Mouse (Mus musculus) midbrain, embryonic 16.5 days (tissue): ENCODE results near the gene Jak1. TPM values are rescaled to one million over a fixed set of nuclear protein-coding genes. Genes with fewer than 3 reads are reported as not detected.

Source experiments
- ATAC-seq: fragments of 200-750 bp; cut with Nextera tagmentation; 2 replicates; pipeline ENCODE4 v1.8.0; 2017; ENCODE audit warnings: moderate TSS enrichment
- H3K27ac ChIP-seq: fragments of 300-500 bp; sonication (generic); 2 replicates; pipeline ENCODE4 v1.5.1; 2014; ENCODE audit warnings: mild to moderate bottlenecking, low read length, mixed read lengths
- H3K27me3 ChIP-seq: fragments of 300-500 bp; sonication (generic); 2 replicates; pipeline ENCODE4 v1.6.1; 2014; ENCODE audit warnings: low read depth, low read length, mixed read lengths; ENCODE audit not compliant: control insufficient read depth, insufficient read depth
- H3K36me3 ChIP-seq: fragments of 300-500 bp; sonication (generic); 2 replicates; pipeline ENCODE4 v1.6.1; 2014; ENCODE audit warnings: mild to moderate bottlenecking, low read length, moderate library complexity, mixed read lengths; ENCODE audit not compliant: control insufficient read depth, insufficient read depth
- H3K4me1 ChIP-seq: fragments of 300-500 bp; sonication (generic); 2 replicates; pipeline ENCODE4 v1.6.1; 2014; ENCODE audit warnings: mild to moderate bottlenecking, low read length, mixed read lengths; ENCODE audit not compliant: control insufficient read depth, insufficient read depth
- H3K4me2 ChIP-seq: fragments of 300-500 bp; sonication (generic); 2 replicates; pipeline ENCODE4 v1.6.1; 2014; ENCODE audit warnings: mild to moderate bottlenecking, low read length, mixed read lengths
- H3K4me3 ChIP-seq: fragments of 300-500 bp; sonication (generic); 2 replicates; pipeline ENCODE4 v1.5.1; 2014; ENCODE audit warnings: low read depth, mild to moderate bottlenecking, low read length, moderate library complexity, mixed read lengths
- H3K9ac ChIP-seq: fragments of 300-500 bp; sonication (generic); 2 replicates; pipeline ENCODE4 v1.6.1; 2014; ENCODE audit warnings: low read depth, low read length, mixed read lengths
- H3K9me3 ChIP-seq: fragments of 300-500 bp; sonication (generic); replicated peaks from 2 replicates; pipeline ENCODE4 v1.6.1; 2014; ENCODE audit warnings: mild to moderate bottlenecking, low read length, mixed read lengths; ENCODE audit not compliant: control insufficient read depth, poor library complexity, severe bottlenecking
- WGBS: fragments of 180-500 bp; shearing (Covaris S2); extraction: QIAGEN DNeasy Blood & Tissue Kit; methylation state at CpG from one replicate; pipeline ENCODE4 v1.1.7; 2014; 5-methylcytosine and 5-hydroxymethylcytosine counted together
- polyA plus RNA-seq: library from polyadenylated mRNA; unstranded; fragments of >200 nt; fragmentation: Nextera tagmentation; extraction: Ambion mirVana; gene quantifications from 2 replicates; pipeline ENCODE4 v1.2.1, GENCODE M21; 2015

Jak1 gene
- polyA plus RNA-seq, 1 experiment from 2014 or later = 85.3 TPM

GRCm38 (mm10) chr4:101236797-101237196, 28.3 kb downstream of the Jak1 start:
- H3K27ac ChIP-seq = no peak overlapping the region
- no peak overlapping the region for H3K9ac ChIP-seq
- no peaks in the 10 kb centered on the region for H3K27me3 ChIP-seq
- no peak for ATAC-seq
- H3K36me3 ChIP-seq = no peaks in the 10 kb centered on the region
- H3K9me3 ChIP-seq = no peaks in the 10 kb centered on the region
- H3K4me3 ChIP-seq = no peak overlapping the region
- no peaks in the 10 kb centered on the region for H3K4me1 ChIP-seq
- 91% methylated on average over 6 of the region's 6 CpGs for WGBS
- no peak overlapping the region for H3K4me2 ChIP-seq

- no peak overlapping the region for H3K4me2 ChIP-seq
- no peak for ATAC-seq
- no peak overlapping the region for H3K27ac ChIP-seq
- WGBS = 85% methylated on average over 1 of the region's 1 CpGs
- H3K27me3 ChIP-seq = no peaks in the 10 kb centered on the region
- H3K4me3 ChIP-seq = no peak overlapping the region
- H3K9ac ChIP-seq = no peak overlapping the region
- no peaks in the 10 kb centered on the region for H3K4me1 ChIP-seq
- no peaks in the 10 kb centered on the region for H3K9me3 ChIP-seq
- no peaks in the 10 kb centered on the region for H3K36me3 ChIP-seq
Observed at GRCm38 (mm10) chr4:101235964-101236363, 29.1 kb downstream of the Jak1 start.

GRCm38 (mm10) chr4:101234753-101235152, 30.3 kb downstream of the Jak1 start:
- H3K36me3 ChIP-seq = no peaks in the 10 kb centered on the region
- H3K4me3 ChIP-seq = no peak overlapping the region
- 89% methylated on average over 1 of the region's 1 CpGs for WGBS

GRCm38 (mm10) chr4:101234332-101234731, 30.8 kb downstream of the Jak1 start:
- Histone ChIP-seq H3K36me3 (no peaks in the 10 kb centered on the region), H3K4me3 (no peak overlapping the region), H3K9me3 (no peaks in the 10 kb centered on the region), H3K27me3 (no peaks in the 10 kb centered on the region), H3K27ac (no peak overlapping the region), H3K4me1 (no peaks in the 10 kb centered on the region), H3K4me2 (no peak overlapping the region), H3K9ac (no peak overlapping the region)
- WGBS = 67% methylated on average over 1 of the region's 1 CpGs
- ATAC-seq = no peak; the same call in 1 of the 2 replicates

More at GRCm38 (mm10) chr4:101234753-101235152, 30.3 kb downstream of the Jak1 start:
- Histone ChIP-seq H3K27ac (no peak overlapping the region), H3K9ac (no peak overlapping the region), H3K4me1 (no peaks in the 10 kb centered on the region), H3K27me3 (no peaks in the 10 kb centered on the region), H3K9me3 (no peaks in the 10 kb centered on the region), H3K4me2 (no peak overlapping the region)
- no peak for ATAC-seq

GRCm38 (mm10) chr4:101230621-101231020, 34.5 kb downstream of the Jak1 start:
- H3K27me3 ChIP-seq = no peaks in the 10 kb centered on the region
- no peaks in the 10 kb centered on the region for H3K36me3 ChIP-seq
- ATAC-seq = no peak
- no peaks in the 10 kb centered on the region for H3K9me3 ChIP-seq
- no peak overlapping the region for H3K27ac ChIP-seq
- no peaks in the 10 kb centered on the region for H3K4me1 ChIP-seq
- no peak overlapping the region for H3K4me2 ChIP-seq
- no peak overlapping the region for H3K9ac ChIP-seq
- 92% methylated on average over 2 of the region's 2 CpGs for WGBS
- no peak overlapping the region for H3K4me3 ChIP-seq

- no peaks in the 10 kb centered on the region for H3K36me3 ChIP-seq
- H3K27me3 ChIP-seq = no peaks in the 10 kb centered on the region
- WGBS = 90% methylated on average over 3 of the region's 3 CpGs
- no peak overlapping the region for H3K4me3 ChIP-seq
- H3K27ac ChIP-seq = no peak overlapping the region
- no peak overlapping the region for H3K9ac ChIP-seq
- no peak for ATAC-seq
- no peak overlapping the region for H3K4me2 ChIP-seq
- no peaks in the 10 kb centered on the region for H3K4me1 ChIP-seq
- H3K9me3 ChIP-seq = no peaks in the 10 kb centered on the region
Observed at GRCm38 (mm10) chr4:101227398-101227797, 37.7 kb downstream of the Jak1 start.

DNA sequence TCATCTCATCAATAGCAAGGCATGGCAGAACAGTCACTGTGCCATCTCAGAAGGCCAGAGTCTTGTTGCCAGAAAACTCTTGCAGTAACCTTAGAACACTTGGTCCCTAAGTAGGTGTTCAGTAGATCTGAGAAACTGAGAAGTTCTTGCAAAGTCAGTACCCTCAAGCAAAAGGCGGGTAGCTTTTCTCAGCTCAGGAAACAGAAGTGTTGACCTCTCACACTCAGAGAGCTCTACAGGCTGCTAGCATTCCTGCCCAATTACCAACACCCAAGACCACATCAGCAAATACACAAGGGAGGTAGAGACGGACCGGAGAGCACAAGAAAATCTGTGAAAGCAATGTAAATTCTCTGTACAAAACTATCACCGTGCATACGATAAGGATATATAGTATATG, 39.1 kb downstream of the Jak1 start:
- Histone ChIP-seq H3K9me3 (no peaks in the 10 kb centered on the region), H3K4me2 (no peak overlapping the region), H3K27me3 (no peaks in the 10 kb centered on the region), H3K27ac (no peak overlapping the region), H3K36me3 (no peaks in the 10 kb centered on the region), H3K9ac (no peak overlapping the region), H3K4me3 (no peak overlapping the region), H3K4me1 (no peaks in the 10 kb centered on the region)
- 90% methylated on average over 5 of the region's 5 CpGs for WGBS
- no peak for ATAC-seq

DNA sequence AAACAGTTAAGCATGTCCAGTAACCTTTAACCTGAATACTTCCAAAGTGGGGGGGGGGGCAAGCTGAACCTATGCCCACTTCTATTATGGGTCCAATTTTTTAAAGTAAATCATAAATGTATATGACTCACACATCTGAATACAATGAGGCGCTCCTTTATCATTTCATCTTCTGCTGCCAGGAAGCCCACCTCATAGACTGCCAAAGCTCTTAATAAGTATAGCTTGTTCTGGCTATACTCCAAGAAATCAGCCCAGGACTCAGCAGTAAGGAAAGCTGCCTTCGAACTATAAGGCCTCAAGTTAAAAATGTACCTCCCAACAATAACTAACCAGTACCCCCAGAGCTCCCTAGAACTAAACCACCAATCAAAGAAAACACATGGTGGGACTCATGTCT, 44.1 kb downstream of the Jak1 start:
- Histone ChIP-seq H3K27ac (no peak overlapping the region), H3K36me3 (no peaks in the 10 kb centered on the region), H3K9me3 (no peaks in the 10 kb centered on the region), H3K4me1 (no peaks in the 10 kb centered on the region), H3K4me2 (no peak overlapping the region), H3K27me3 (no peaks in the 10 kb centered on the region), H3K4me3 (no peak overlapping the region), H3K9ac (no peak overlapping the region)
- WGBS = 85% methylated on average over 2 of the region's 2 CpGs
- no peak for ATAC-seq

- no peak for ATAC-seq
- H3K4me1 ChIP-seq = no peaks in the 10 kb centered on the region
- H3K27ac ChIP-seq = no peak overlapping the region
- H3K9ac ChIP-seq = no peak overlapping the region
- no peaks in the 10 kb centered on the region for H3K27me3 ChIP-seq
- WGBS = 86% methylated on average over 2 of the region's 2 CpGs
- H3K4me2 ChIP-seq = no peak overlapping the region
- H3K9me3 ChIP-seq = no peaks in the 10 kb centered on the region
- H3K4me3 ChIP-seq = no peak overlapping the region
- no peaks in the 10 kb centered on the region for H3K36me3 ChIP-seq
Observed at GRCm38 (mm10) chr4:101219839-101220238, 45.2 kb downstream of the Jak1 start.
